Mouse (Mus musculus) liver, embryonic 14.5 days (tissue): ENCODE measurements around the gene Ascc3. TPM values are rescaled to one million over a fixed set of nuclear protein-coding genes. Genes with fewer than 3 reads are reported as not detected.

ENCODE experiments used
- ATAC-seq: fragments of 200-750 bp; cut with Nextera tagmentation; 2 replicates; pipeline ENCODE4 v1.8.0; 2017; ENCODE audit warnings: moderate number of reproducible peaks, mild to moderate bottlenecking, moderate library complexity; ENCODE audit not compliant: insufficient read depth
- DNase-seq, 3 experiments: peaks; one replicate each; pipeline ENCODE4 v3.0.0-alpha.2; 2012 to 2013; ENCODE audit warnings: low read depth in 3 of 3, low spot score in 3 of 3
- H3K27ac ChIP-seq: fragments of 300-500 bp; sonication (generic); 2 replicates; pipeline ENCODE4 v1.5.1; 2014; ENCODE audit warnings: moderate library complexity, mild to moderate bottlenecking, control low read depth, inconsistent platforms
- H3K27me3 ChIP-seq: fragments of 300-500 bp; sonication (generic); 2 replicates; pipeline ENCODE4 v1.6.1; 2014; ENCODE audit warnings: mild to moderate bottlenecking, low read length, moderate library complexity; ENCODE audit not compliant: control insufficient read depth, insufficient read depth
- H3K36me3 ChIP-seq: fragments of 300-500 bp; sonication (generic); replicated peaks from 2 replicates; pipeline ENCODE4 v1.6.1; 2014; ENCODE audit warnings: low read depth; ENCODE audit not compliant: control insufficient read depth, insufficient read depth
- H3K4me1 ChIP-seq, 2 experiments: fragments of 200-500 bp in 1 of 2; fragments of 300-500 bp in 1 of 2; sonication (generic) in 1 of 2; replicated peaks; 2 replicates each; pipeline ENCODE4 v1.6.1; 2012 to 2014; ENCODE audit warnings: antibody characterized with exemption in 1 of 2, inconsistent platforms in 1 of 2, low read length in 1 of 2; ENCODE audit not compliant: control insufficient read depth in 2 of 2, insufficient read depth in 2 of 2
- H3K4me2 ChIP-seq: fragments of 300-500 bp; sonication (generic); 2 replicates; pipeline ENCODE4 v1.6.1; 2014; ENCODE audit warnings: low read depth, mild to moderate bottlenecking, control low read depth, moderate library complexity
- H3K4me3 ChIP-seq, 2 experiments: fragments of 200-500 bp in 1 of 2; fragments of 300-500 bp in 1 of 2; sonication (generic) in 1 of 2; 2 replicates each; pipeline ENCODE4 v1.5.1; 2012 to 2014; ENCODE audit warnings: low read depth in 2 of 2, low read length in 2 of 2, mild to moderate bottlenecking in 2 of 2, control low read depth in 1 of 2, inconsistent platforms in 1 of 2, moderate library complexity in 1 of 2; ENCODE audit not compliant: insufficient read depth in 1 of 2
- H3K9ac ChIP-seq: fragments of 300-500 bp; sonication (generic); replicated peaks from 2 replicates; pipeline ENCODE4 v1.6.1; 2014; ENCODE audit warnings: mild to moderate bottlenecking, control low read depth, moderate library complexity
- H3K9me3 ChIP-seq: fragments of 300-500 bp; sonication (generic); 2 replicates; pipeline ENCODE4 v1.6.1; 2016; ENCODE audit warnings: low read length, mixed read lengths; ENCODE audit not compliant: control insufficient read depth
- CTCF ChIP-seq: IDR thresholded peaks from 2 replicates; pipeline ENCODE4 v1.5.1; 2016; ENCODE audit warnings: antibody characterized with exemption, low read depth, control low read depth
- EP300 ChIP-seq: IDR thresholded peaks from 2 replicates; pipeline ENCODE4 v1.6.1; 2016; ENCODE audit warnings: antibody characterized with exemption, low read depth
- WGBS: fragments of 180-500 bp; shearing (Covaris S2); extraction: QIAGEN DNeasy Blood & Tissue Kit; methylation state at CpG from one replicate; pipeline ENCODE4 v1.1.7; 2014; ENCODE audit not compliant: insufficient replicate concordance; 5-methylcytosine and 5-hydroxymethylcytosine counted together
- polyA plus RNA-seq, 2 experiments: library from polyadenylated mRNA; depleted of rRNA in 1 of 2; stranded (reverse) in 1 of 2; unstranded in 1 of 2; fragments of >200 nt; fragmentation: Nextera tagmentation in 1 of 2; extraction: Ambion mirVana in 1 of 2; gene quantifications; 2 replicates each; pipeline versions ENCODE4 v1.2.1 to v1.2.3; 2012 to 2014

Gene Ascc3
- polyA plus RNA-seq, 2 experiments: 12.2 to 13.7 TPM

DNA sequence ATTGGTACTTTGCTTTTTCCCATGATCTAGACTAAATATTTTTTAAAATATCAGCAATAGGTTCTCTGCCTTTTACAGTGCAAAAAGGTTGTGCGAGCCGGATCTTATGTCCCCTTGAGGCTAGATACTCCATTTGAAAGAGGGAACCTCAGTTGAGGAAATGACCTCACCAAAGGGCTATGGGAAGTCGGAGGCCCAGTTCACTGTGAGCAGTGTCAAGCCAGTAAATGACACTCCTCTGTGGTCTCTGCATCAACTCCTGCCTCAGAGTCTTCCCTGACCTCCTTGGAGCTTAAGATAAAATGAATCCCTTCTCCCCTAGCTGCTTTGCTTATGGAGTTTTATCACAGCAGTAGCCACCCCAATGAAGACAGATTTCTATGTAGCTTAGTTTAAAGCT is 109.9 kb downstream of the Ascc3 start:
- Histone ChIP-seq H3K4me3 (no peak overlapping the region), H3K9ac (no peak overlapping the region), H3K4me1 (peaks cover 9 to 10% of the 10 kb centered on the region in 2 experiments), H3K27ac (peak overlapping the region; percentile 57), H3K4me2 (peak overlapping the region; percentile 14), H3K36me3 (no peaks in the 10 kb centered on the region), H3K9me3 (no peaks in the 10 kb centered on the region), H3K27me3 (no peaks in the 10 kb centered on the region)
- WGBS: 23% methylated on average over 3 of the region's 3 CpGs
- peak in 1 of 3 experiments; percentile 13 for DNase-seq
- TF ChIP-seq CTCF (no peak), EP300 (no peak)
- ATAC-seq: peak; percentile 50

DNA sequence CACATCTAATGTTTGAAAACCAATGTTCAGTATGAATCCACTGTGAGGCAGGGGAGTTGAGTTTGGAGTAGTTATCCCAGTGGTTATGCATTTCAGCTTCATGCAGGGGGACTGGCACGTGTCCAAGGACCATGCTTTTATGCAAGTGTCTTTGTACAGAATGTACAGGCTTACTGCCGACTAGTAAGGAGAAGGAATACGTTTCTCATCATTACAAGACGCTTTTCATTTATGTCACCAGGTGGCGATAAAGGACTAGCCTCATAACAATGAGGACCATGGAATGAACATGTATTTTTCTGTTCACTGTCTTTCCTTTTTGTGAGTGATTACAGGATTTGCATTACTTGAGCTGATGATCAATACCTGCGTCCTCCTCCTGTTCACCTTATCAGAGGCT is 111.7 kb downstream of the Ascc3 start:
- H3K4me1 ChIP-seq: peaks cover 9 to 10% of the 10 kb centered on the region in 2 experiments
- H3K4me3 ChIP-seq: no peak overlapping the region
- no peak overlapping the region for H3K4me2 ChIP-seq
- DNase-seq: peak; percentile 32 to 52 (median 46)
- TF ChIP-seq CTCF (peak; percentile 68), EP300 (no peak)
- H3K9ac ChIP-seq: no peak overlapping the region
- no peaks in the 10 kb centered on the region for H3K36me3 ChIP-seq
- H3K9me3 ChIP-seq: no peaks in the 10 kb centered on the region
- no peak overlapping the region for H3K27ac ChIP-seq
- WGBS: 20% methylated on average over 6 of the region's 6 CpGs
- no peak for ATAC-seq
- H3K27me3 ChIP-seq: no peaks in the 10 kb centered on the region

DNA sequence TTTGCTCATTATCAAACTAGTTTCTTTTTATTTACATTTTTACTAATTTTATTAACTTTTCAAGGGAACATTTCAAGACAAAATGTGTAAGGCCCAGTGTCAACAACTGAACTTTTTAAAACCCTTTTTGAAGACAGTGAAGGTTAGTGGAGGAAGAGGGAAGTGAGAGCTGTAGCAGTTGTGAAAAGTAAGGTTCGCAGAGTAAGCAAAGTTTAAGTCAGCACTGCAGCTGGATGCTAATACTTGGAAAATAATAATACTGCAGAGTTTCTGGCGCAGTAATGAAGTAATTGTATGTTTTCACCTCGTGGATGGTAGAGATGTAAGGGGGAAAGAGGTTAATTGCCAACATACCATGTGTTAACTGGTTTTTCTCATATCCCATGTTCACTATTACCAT is 112.4 kb downstream of the Ascc3 start:
- Histone ChIP-seq H3K27me3 (no peaks in the 10 kb centered on the region), H3K4me3 (no peak overlapping the region), H3K9me3 (no peaks in the 10 kb centered on the region), H3K9ac (no peak overlapping the region), H3K27ac (no peak overlapping the region), H3K4me2 (no peak overlapping the region), H3K36me3 (no peaks in the 10 kb centered on the region), H3K4me1 (peaks cover 9 to 10% of the 10 kb centered on the region in 2 experiments)
- 70% methylated on average over 3 of the region's 3 CpGs for whole genome bisulfite sequencing
- ATAC-seq (no peak), DNase-seq (no peak)
- no peak for TF ChIP-seq CTCF
- TF ChIP-seq EP300: no peak

DNA sequence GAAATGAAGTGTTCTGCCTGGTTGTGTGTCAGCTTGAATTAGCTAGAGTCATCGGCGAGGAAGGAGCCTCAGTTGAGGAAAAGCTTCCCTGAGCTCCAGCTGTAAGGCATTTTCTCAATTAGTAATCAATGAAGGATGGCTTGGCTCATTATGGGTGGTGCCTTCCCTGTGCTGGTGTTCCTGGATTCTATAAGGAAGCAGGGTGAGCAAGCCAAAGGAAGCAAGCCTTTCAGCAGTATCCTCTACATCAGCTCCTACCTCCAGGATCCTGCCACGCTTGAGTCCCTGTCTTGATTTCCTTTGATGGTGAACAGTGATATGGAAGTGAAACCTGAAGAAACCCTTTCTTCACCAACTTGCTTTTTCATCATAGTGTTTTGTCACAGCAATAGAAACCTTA is 118.8 kb downstream of the Ascc3 start:
- Histone ChIP-seq H3K4me2 (no peak overlapping the region), H3K27me3 (no peaks in the 10 kb centered on the region), H3K36me3 (no peaks in the 10 kb centered on the region), H3K9ac (no peak overlapping the region), H3K9me3 (no peaks in the 10 kb centered on the region), H3K27ac (no peak overlapping the region), H3K4me1 (no peaks in the 10 kb centered on the region), H3K4me3 (no peak overlapping the region)
- DNase-seq (no peak), ATAC-seq (no peak)
- TF ChIP-seq CTCF (no peak), EP300 (no peak)
- WGBS: 76% methylated on average over 3 of the region's 3 CpGs

DNA sequence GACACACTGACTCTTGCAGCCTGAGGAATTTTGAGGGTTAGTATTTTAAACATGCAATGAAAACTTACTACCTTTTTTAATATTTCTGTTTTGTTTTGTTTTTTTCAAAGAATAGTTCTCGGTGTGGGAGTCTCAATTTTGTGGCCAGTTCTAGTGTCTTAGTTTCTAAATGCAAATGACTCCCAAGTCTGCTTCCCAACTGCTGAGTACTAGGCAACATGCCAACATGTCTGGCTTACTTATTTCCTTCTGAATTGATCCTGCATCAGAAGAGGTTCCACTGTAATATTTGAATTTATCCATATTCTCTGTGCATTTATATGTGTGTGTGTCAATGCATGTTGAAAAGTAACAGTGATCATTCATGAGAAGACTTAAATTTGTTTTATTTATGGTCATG is 119.3 kb downstream of the Ascc3 start:
- no peak for DNase-seq

More for the DNA sequence above, 119.3 kb downstream of the Ascc3 start:
- no peak for TF ChIP-seq CTCF
- no peak for TF ChIP-seq EP300
- H3K27me3 ChIP-seq: no peaks in the 10 kb centered on the region
- no peak for ATAC-seq
- no peak overlapping the region for H3K9ac ChIP-seq
- H3K4me1 ChIP-seq: no peaks in the 10 kb centered on the region
- H3K4me2 ChIP-seq: no peak overlapping the region
- no peak overlapping the region for H3K27ac ChIP-seq
- H3K4me3 ChIP-seq: no peak overlapping the region
- WGBS: 83% methylated on average over 1 of the region's 1 CpGs
- no peaks in the 10 kb centered on the region for H3K9me3 ChIP-seq
- H3K36me3 ChIP-seq: no peaks in the 10 kb centered on the region
